Mouse (Mus musculus) frontal cortex, postnatal 10 days (tissue): ENCODE measurements around the gene Vps13d.

ENCODE experiments used
- DNase-seq, 2 experiments: peaks; one replicate each; pipeline ENCODE4 v3.0.0; 2022; ENCODE audit warnings: low spot score in 2 of 2, mixed read lengths in 1 of 2

The Vps13d gene

DNA sequence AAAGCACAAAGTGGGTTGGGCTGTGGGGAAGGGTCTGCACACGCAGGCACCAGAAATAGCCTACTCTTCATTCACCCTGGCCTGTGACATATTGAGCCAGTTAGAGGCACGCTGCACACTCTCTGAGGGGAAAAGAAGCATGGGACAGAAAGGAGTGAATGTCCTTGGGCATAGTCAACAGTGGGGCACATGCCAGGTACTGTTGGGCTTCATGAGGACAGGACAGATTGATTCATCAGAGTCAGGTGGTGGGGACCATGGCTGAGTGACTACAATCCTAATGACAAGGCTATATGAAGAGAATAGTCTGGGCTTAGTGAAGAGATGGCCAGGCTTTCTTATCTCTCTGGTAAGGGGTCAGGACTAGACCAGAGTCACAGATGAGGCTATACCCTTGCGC, 252.4 kb downstream of the Vps13d start:
- no peak for DNase-seq

DNA sequence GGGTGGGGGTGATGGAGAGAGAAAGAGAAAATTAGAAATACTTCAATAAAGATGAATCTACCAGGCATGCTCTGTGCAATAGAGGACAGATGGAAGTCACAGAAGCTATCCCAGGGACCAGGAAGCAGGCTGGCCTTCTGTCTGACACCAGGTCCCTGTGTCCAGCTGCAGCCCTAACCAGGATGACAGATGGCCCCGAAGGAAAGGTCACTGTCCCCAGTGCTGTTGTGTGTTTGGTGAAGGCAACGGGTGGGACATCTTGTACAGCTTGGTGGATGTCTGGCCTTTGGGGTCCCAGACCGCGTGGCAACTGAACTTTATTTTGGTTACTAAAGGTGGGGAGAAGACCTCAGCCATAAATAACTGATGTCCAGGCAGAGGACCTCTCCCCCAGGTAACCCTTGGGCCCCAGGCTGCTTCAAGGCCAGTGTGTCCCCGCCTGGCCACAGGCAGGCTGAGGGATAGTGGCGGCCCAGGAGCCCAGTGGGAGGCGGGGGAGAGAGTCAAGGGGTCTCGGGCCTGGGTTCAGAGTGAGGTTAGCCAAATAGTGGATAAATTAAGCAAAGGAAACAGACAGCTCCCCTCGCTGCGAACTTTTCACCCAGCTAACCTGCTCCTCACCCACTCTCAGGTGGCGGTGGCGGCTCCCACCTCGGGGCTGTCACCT, 253.9 kb downstream of the Vps13d start:
- no peak for DNase-seq

DNA sequence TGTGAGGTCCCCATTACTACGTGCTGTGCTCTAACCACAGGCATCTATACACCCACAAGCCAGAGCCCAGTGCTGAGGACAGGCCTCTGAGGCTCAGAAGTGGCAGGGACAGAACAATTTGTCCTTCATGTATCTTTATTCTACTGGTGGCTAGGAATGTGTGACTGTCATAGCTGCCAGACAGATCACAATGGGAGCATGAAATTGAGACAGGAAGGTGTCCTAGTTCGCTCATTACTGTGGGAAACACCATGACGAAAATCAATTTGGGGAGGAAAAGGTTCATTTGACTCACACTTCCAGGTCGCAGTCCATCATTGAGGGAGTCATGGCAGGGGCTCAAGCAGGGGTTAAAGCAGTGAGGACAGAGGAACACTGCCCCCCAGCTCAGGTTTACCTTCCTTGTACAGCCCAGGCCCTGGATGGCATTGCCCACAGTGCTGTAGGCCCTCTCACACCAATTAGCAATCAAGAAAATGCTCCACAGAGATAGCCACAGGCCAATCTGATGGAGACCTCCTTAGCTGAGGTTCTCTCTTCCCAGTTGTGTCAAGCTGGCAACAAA, 254.9 kb downstream of the Vps13d start:
- no peak for DNase-seq

DNA sequence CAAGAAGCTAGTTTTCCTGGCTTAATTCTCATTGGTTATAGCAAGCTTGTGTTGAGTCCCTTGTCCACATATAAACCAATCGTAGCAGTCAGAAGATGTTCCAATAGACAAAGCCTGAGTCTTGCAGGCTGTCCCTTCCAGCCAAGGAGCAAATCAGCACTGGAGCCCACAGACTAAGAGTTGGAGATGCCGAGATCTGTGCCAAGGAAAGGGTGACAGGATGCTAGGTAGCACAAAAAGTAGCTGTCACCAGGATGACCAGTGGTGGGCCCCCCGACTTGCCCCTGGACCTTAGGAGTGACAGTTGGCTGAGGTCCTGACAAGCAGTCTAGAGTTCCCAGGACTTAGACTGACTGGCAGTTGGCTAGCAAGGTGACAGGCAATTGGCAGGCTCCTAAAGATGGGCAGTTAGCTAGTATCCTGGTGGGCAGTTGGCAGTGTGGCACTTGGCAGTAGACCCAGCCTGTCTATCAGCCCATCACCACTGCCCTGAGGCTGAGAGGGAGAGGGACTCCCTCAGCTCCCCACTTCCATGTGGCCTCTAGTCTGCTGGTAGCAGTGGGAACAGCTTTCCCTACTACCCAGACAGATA, 258.1 kb downstream of the Vps13d start:
- no peak for DNase-seq

DNA sequence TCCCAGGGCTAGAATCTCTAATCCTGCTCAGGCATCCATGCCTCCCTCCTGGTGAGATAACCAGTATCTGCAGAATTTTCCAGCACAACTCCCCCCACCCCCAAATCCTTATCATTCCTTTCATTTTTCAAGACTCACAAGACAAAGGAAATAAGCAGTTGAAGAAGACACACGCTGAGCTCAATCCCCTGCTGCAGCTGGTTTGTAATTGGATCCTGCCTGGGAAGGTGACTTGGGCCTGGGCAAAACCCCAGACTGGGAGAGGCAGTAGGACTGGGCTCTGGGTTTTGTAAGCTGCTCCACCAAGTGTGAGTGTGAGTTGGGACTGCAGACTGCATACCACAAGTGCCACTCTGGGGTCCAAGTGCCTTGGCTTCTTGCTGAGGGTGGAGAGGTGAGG, 260.3 kb downstream of the Vps13d start:
- DNase-seq, result no peak

DNA sequence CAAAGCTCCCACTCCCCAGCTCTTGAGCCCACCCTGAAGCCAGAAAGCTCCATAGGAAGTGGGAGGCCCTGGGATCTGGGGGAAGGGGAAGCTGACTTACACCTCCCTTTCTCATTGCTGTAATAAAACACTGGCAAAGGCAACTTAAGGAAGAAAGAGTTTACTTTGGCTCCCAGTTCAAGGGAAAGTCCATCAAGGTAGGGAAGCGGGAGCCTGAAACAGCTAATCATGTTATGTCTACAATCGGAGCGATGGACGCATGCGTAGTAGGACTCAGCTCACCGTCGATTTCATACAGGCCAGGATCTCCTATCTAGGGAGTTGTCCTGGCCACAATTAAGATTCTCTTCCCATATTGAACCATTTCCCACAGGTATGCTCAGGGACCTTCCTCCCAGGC, 263.6 kb downstream of the Vps13d start:
- no peak for DNase-seq

DNA sequence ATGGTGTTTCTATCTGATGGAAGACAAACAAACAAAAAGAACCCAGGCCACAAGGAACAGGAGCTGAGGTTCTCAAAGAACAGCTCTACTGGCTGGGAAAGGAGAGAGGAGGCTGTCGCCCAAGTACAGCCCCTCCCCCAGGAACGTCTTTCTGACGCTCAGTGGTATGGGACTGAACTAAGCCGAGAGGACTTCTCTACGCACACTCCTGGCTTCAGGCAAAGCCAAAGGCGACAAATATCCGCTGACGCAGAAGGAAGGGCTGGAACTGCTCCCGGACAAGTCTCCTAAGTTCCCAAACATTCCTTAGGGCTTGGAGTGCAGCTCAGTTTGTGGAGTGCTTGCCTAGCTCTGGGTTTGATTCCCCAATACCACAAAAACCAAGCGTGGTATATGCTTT, 264.4 kb downstream of the Vps13d start:
- peak; percentile 37 to 47 for DNase-seq

DNA sequence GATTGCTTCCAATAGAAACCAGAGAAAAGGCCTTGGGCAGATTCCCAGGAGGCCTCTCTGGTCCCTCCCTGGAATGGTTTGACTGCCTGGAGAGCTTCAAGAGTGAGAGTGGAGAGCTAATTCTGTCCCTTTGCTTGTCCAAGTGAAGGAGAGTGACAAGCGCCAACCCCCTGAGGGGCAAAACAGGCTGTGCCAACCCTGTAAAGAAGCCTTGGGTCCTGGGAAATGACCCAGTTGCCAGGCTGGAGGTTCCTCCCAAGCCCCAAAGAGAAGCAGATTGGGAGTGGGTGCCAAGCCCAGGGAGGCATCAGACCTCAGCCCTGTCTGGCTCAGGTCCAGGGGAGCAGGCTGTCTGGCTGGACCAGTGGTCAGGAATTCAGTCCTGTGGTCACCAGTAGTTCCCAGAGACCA, 265.0 kb downstream of the Vps13d start:
- DNase-seq, result peak; percentile 59 to 63

DNA sequence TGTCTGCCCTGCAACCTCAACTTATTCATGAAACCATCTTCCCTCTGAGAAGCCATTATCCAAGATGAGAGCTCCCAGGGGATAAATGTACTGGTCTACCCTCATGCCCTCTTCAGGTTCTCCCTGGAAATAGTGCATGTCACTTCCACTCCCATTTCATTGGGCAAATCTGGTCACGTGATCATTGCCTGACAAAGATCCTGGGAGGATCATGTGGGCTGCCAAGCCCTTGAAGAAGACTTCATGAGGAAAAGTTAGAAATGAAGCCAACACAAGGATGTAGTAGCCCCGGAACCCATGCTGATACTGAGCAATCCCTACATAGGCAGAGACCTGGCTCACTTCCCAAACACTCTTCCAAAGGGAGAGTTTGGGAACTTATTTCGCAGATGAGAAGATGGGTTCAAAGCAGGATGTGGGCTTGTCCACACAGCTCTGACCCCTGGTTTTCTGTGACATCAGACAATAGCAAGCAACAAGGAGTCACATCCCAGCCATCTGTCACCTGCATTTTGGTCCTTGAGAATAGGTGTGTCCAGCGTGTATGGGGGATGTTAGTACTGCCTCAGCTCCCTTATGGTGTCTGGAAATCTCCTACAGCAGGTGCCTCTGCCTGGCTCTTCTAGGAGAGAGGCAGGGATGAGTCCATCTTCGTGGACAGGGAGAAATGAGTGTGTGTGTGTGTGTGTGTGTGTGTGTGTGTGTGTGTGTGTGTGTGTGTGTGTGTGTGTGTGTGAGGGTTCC, 265.9 kb downstream of the Vps13d start:
- no peak for DNase-seq
